Mouse (Mus musculus) olfactory bulb, adult 2 months (tissue): ENCODE measurements around the gene Gm12184.

Source experiments
- CTCF ChIP-seq: fragments of 200-500 bp; IDR thresholded peaks from 2 replicates; pipeline ENCODE4 v1.5.1; 2012; ENCODE audit warnings: low read depth, mild to moderate bottlenecking, low read length, moderate library complexity; ENCODE audit not compliant: insufficient read depth
- POLR2A ChIP-seq: fragments of 200-500 bp; IDR thresholded peaks from 2 replicates; pipeline ENCODE4 v1.6.1; 2012; ENCODE audit warnings: mild to moderate bottlenecking, low read depth, low read length, moderate library complexity; ENCODE audit not compliant: insufficient read depth

DNA sequence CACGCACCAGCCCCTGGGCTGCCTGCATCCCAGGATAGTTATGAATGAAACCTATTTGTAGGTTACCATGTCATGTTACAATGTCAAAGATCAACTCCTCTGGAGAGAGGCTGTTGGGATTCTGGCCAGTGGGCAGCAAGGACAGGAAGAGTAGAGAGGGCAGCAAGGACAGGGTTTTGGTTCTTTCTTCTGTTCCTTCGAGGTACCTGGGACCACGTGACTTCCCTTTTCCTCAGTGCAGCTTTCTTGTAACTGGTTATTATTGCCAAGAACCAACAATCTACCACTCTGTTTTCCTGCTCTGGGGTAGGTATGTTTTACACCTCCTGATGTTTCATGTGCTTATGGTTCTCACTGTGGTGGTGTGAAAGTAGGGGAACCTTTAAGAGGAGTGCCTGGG is 37.4 kb upstream of the Gm12184 start:
- TF ChIP-seq POLR2A (no peak), CTCF (no peak)
